Mouse (Mus musculus) c-Kit-positive CD71-positive TER-119-negative erythroid progenitor cells, embryonic 14.5 days (primary cell): Measurements from ENCODE around the gene Myo16.

Experiments
- DNase-seq: peaks from one replicate; pipeline ENCODE4 v3.0.0-alpha.2; 2013; ENCODE audit warnings: low read depth

The Myo16 gene

GRCm38 (mm10) chr8:10153611-10154438 lies at the start of gene Myo16:
Myo16 (plus strand) TSS chr8:10153911.
- DNase-seq: no peak

- no peak for DNase-seq
These were observed 45.0 kb upstream of the Myo16 start for GRCm38 (mm10) chr8:10108516-10109271.

- DNase-seq: no peak
These were observed 31.0 kb upstream of the Myo16 start for GRCm38 (mm10) chr8:10122749-10123148.

- no peak for DNase-seq
These were observed 30.3 kb upstream of the Myo16 start for GRCm38 (mm10) chr8:10123412-10123811.

- DNase-seq: no peak
These were observed 28.0 kb upstream of the Myo16 start for GRCm38 (mm10) chr8:10125684-10126083.

- no peak for DNase-seq
These were observed 22.9 kb upstream of the Myo16 start for GRCm38 (mm10) chr8:10130513-10131414.

GRCm38 (mm10) chr8:10139536-10139935 lies 14.2 kb upstream of the Myo16 start:
- DNase-seq: no peak

GRCm38 (mm10) chr8:10143961-10144360 lies 9.8 kb upstream of the Myo16 start:
- no peak for DNase-seq

GRCm38 (mm10) chr8:10151692-10152247 lies 1.9 kb upstream of the Myo16 start:
- no peak for DNase-seq

GRCm38 (mm10) chr8:10154439-10154745 lies 681 bp downstream of the Myo16 start:
- DNase-seq: no peak

- DNase-seq: no peak
These were observed 1.4 kb downstream of the Myo16 start for GRCm38 (mm10) chr8:10155075-10155474.

GRCm38 (mm10) chr8:10161106-10161505 lies 7.4 kb downstream of the Myo16 start:
- no peak for DNase-seq

GRCm38 (mm10) chr8:10164959-10165358 lies 11.2 kb downstream of the Myo16 start:
- no peak for DNase-seq

GRCm38 (mm10) chr8:10168326-10168725 lies 14.6 kb downstream of the Myo16 start:
- no peak for DNase-seq

- DNase-seq: no peak
These were observed 16.2 kb downstream of the Myo16 start for GRCm38 (mm10) chr8:10169894-10170293.

GRCm38 (mm10) chr8:10171321-10171720 lies 17.6 kb downstream of the Myo16 start:
- no peak for DNase-seq

GRCm38 (mm10) chr8:10172278-10172677 lies 18.6 kb downstream of the Myo16 start:
- DNase-seq: no peak

GRCm38 (mm10) chr8:10173033-10173747 lies 19.5 kb downstream of the Myo16 start:
- no peak for DNase-seq

GRCm38 (mm10) chr8:10174201-10174840 lies 20.6 kb downstream of the Myo16 start:
- no peak for DNase-seq

GRCm38 (mm10) chr8:10174841-10175680 lies 21.4 kb downstream of the Myo16 start:
- no peak for DNase-seq
